Mouse (Mus musculus) urinary bladder, adult 2 months (tissue): ENCODE data around the gene Mcoln1. TPM values are rescaled to one million over a fixed set of nuclear protein-coding genes. Genes with fewer than 3 reads are reported as not detected.

Experiments used
- DNase-seq: peaks from one replicate; pipeline ENCODE4 v3.0.0; 2022; ENCODE audit warnings: low spot score
- polyA plus RNA-seq: library from polyadenylated mRNA; depleted of rRNA; stranded (reverse); fragments of >200 nt; gene quantifications from 2 replicates; pipeline ENCODE4 v1.2.3, GENCODE M21; 2012

The Mcoln1 gene
- polyA plus RNA-seq, 1 experiment = 125 TPM

DNA sequence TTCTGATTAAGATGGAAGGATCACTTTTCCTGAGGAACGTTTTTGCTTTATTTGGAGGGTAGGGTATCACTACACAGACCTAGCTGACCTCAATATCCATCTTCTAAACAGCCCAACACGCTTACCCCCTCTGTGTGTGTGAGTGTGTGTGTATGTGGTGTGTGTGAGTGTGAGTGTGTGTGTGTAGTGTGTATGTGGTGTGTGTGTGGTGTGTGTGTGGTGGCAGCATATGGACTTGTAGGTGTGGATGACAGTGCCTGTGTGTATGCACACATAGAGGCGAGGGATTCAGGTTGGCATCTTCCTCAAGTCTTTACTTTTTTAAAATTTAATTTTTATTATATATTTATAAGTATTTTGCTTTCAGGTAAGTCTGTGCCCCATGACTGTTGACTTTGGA is 1.7 kb upstream of the Mcoln1 start:
- DNase-seq = no peak

DNA sequence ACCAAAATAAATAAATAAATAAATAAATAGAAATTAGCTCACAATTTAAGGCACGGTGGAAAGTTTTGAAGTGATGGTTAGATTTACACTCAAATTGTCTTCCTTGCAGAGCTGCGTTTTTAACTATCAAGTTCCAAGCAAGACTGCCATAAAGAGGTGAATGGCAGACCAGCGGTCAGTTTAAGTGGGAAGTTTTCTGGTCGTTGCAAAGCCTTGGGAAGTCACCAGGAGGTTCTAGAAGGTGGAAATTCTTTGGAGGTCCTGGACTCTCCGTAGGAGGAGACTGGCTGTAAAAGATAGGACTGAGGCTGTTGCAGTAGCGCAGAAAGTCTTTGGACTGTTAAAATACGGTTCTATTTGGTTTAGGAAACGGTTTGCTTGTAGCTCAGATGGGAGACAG is 506 bp upstream of the Mcoln1 start:
- no peak for DNase-seq

DNA sequence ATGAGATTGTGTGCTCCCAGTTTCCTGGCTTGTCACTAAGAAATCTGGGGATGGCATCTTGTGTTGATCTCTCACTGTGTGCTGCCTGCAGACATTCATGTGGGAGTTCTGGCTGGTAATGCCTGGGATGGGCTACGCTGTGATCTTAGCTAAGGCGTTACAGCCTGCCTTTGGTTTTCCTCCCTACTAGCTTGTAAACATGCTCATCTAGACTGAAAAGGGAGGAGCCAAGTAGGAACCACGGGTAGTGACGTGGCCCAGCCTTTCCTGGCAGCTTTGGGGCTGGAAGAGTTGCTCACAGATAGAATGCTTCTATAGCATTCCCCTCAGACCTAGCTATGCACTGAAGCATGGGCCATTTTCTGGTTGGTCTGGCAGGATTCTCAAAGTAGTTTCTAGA is 2.0 kb downstream of the Mcoln1 start:
- DNase-seq = no peak

DNA sequence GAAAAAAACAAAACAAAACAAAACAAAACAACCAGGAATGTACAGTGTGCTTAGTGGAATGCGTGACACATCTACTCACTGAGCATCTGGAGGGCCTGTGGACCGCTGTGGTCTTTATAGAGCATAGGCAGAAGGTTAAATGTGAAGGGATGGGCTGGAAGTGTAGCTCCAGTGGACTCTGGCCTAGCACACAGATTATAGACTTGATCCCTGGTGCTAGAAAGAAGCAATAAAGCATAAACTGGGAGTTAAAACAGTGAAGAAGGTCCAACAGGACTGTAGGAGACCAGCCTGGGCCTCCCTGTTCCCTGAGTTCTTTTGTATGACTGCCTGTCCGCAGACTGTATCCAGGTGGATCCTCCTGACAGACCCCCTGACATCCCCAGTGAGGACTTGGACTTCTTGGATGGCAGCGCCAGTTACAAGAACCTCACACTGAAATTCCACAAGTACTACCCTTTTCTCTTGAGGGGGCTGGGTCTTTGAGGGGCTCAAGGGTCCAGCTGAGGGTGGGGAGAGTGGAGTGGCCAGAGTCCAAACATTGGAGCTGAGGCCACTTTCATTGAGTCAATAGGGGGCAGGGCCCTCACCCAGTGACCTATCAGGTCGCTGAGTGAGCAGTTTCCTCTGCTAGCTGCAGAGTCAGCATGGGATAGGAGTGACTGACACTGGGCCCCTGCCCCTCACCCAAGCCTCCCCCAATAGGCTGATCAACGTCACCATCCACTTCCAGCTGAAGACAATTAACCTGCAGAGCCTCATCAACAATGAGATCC is 7.9 kb downstream of the Mcoln1 start:
- no peak for DNase-seq

DNA sequence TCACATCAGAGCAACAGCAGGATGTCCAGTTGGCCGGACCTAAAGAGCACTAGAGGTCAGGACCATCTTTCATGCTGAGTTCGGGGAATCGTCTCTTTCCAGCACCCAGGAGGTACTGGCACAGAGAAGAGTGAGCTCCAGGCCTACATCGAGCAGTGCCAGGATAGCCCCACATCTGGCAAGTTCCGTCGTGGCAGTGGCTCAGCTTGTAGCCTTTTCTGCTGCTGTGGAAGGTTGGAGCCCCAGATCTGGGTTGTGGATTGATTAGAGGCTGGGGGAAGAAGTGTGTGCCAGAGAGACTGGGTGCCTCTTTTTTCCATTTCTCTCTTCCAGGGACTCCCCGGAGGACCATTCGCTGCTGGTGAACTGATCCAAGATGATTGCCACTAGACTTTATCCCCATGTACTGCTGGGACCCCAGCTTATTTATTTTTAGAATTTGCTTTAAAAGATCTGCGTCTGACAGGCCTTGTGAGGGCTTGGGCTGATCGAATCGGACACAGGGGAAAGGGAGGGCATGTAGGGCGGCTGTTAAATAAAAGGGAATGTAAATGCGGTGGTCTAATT is 14.5 kb downstream of the Mcoln1 start:
- no peak for DNase-seq

DNA sequence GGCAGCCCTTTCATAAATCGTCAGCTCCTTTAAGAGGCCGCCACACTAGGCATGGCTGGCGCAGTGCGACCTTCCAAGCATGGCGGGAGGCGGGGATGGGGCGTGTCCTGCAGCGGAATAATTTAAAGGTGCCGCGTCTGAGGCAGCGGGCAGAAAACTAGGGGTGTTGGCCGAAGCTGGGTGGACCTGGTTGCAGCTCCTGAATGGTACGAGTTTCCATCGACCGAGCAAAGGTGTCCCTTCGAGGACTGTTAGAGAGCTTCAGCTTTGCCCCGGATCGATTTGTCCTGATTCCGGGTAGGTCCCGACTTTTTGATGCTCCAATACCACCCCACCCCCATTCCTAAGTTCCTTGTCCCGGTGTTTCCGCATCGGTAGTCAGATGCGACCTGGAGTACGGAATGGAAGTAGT is 15.0 kb downstream of the Mcoln1 start, which contains the start of gene Pnpla6:
Pnpla6 (plus strand) TSS at position 125 of the 412 bp plus-strand sequence.
- DNase-seq = peak; percentile 78

DNA sequence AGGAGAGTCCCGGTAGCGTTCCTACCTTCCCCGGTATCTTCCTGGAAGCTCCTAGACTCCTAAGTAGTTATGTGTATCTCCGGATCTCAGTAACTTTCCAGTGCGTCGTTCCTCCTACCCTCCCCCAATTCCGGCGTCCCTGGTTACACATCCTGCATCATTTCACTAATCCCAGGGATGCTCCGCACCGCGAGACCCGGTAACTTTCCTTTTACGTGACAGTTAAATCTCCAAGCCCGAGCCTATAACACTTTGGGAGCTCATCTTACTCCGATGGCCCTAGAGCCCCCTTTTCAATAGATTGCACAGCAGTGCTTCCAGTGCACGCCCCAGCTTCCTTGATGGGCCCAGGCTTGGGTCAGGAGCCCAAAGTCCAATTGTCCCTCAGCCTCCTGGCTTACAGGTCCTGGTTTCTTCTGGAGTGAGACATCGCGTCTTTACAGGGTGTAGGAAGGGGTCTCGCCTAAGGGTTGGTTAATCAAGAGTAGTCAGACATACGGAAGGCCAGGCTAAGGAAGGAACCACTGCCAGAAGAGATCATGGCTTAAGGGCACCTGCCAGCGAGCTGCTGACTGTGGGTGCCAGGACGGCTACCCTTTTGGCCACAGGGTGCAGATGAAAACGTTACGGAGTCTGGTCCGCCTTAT is 15.6 kb downstream of the Mcoln1 start:
- no peak for DNase-seq

DNA sequence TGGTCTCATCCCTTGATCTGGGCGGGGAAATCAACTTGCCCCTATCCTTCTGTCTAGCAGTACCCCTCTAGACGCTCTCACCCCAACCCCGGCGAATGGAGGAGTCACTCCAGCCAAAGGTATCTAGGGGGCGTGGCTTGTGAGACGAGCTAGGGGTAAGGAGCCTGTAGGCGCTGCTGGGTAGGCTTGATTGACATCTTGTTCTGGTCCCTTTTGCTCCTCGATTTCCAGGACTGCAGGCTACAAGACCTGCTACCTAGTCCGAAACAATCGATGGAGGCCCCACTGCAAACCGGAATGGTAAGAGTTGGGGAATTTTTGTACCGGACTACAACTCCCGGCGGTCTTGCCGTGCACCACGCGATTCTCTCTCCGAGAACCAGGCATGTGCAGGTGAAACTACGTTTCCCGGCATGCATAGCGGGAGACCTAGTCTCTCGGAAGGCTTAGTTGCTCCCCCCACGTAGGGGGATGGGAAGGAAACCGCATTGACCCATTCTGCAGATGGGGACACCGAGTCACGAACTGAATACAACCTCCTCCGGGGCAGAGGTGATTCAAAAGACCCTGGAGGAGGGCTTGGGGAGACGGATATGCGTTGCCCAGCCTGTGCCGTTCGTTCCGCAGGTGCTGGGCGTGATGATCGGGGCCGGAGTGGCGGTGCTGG is 16.3 kb downstream of the Mcoln1 start:
- DNase-seq = peak; percentile 78

DNA sequence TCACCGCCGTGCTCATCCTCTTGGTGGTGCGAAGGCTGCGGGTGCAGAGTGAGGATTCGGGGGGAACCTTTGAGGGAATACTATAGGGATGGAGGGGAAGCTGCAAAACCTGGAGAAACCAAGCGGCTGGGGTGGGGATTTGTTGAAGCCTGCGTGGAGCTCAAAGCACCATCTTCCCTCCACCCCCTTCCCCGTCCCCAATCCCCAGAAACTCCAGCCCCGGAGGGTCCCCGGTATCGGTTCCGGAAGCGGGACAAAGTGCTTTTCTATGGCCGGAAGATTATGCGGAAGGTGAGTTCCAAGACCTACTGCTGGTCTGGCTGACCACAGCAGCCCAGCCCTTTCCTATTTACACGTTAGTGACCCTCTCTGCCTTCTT is 16.8 kb downstream of the Mcoln1 start:
- DNase-seq = no peak

DNA sequence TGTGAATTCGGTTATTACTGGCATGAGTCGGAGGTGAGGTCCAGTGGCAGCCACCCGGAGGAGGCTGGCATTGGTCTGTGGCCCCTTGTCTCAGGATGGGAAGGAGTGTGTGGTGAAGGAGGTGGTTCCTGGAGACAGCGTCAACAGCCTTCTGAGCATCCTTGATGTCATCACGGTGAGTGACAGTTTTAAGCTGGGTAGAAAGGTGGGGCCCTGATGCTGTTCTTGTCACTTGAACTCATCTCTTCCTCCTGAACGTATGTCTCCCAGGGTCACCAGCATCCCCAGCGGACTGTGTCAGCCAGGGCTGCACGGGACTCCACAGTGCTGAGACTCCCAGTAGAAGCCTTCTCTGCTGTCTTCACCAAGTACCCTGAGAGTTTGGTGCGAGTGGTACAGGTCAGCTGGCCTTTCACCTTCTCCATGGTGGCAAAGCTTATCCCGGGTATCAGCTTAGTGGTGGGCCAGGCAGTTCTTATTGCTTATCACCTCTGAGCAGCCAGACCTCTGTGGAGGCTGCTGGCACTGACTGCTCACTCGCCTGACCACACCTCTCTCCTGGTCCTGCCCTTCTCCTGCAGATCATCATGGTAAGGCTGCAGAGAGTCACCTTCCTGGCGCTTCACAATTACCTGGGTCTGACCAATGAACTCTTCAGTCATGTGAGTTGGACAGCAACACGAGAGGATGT is 21.9 kb downstream of the Mcoln1 start:
- no peak for DNase-seq

DNA sequence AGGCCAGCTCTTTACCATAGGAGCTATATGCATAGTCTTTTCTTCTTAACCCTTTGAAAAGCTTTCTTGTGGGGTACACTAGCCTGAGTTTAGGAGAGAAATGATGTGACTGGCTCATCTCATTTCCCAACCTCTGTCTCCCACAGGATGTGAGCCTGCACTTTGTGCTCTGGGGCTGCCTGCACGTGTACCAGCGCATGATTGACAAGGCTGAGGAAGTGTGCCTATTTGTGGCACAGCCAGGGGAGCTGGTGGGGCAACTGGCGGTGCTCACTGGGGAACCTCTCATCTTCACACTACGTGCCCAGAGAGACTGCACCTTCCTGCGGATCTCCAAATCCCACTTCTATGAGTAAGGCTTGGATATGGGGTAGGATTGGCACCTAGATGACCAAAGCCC is 30.6 kb downstream of the Mcoln1 start:
- no peak for DNase-seq

DNA sequence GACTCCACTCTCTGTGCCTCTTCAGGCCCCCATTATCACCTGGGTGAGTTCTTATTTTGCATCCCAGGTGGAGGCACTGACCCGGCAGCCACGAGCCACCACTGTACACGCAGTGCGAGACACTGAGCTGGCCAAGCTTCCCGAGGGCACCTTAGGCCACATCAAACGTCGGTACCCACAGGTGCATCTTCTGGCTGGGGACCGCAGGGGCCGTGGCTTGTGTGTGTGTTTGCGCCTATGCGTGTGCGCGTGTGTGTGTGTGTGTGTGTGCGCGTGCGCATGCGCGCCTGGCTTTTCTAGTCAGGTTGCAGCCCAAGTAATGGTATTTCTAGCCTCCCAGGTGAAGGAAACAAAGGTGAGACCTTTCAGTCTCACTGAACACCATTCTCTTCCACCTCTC is 31.7 kb downstream of the Mcoln1 start:
- no peak for DNase-seq

DNA sequence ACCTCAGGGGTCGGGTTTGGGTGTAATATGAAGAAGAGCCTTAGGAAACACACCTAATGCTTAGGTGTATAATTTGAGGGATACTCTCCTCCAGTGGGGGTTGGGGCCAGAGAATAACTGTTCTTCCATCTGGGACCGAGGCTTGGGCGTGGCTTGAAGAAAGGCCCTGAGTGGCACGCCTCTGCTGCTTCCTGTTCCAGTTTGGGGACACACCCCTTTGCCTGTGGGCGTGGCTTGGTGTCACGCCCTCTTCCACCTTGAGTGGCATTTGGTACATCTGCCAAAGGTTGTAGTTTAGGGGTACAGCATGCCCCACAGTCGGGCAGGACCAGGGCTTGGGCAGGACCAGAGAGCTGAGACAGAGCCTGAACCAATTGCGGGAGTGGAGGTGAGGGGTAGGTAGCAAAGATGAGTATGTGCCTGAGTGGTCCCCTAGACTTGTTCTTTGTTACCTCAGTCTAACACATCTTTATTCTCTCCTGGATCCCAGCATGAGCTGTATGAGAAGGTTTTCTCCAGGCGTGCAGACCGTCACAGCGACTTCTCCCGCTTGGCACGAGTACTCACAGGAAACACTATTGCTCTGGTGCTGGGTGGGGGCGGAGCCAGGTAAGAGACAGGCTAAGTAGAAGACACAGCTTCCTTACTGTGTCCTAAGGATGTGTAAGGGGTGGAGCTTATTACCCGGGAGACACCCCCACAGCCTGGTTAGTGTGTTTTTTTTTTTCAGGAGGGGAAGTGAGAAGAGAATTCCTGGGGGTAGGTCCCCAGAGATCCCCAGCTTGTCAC is 36.0 kb downstream of the Mcoln1 start:
- DNase-seq = no peak

DNA sequence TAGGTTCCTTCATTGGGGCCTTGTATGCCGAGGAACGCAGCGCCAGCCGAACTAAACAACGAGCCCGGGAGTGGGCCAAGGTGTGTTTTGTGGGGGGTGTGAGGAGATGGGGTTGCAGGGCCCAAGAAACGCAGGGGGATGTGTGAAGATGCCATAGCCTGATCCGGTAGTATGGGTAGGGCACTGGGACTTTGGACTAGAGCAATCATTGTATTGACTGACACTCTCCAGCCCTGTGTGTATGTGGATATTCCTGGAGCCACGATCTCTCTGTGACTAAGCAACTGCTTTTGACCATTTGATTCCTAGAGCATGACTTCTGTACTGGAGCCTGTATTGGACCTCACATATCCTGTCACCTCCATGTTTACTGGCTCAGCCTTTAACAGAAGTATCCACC is 36.7 kb downstream of the Mcoln1 start:
- DNase-seq = no peak

DNA sequence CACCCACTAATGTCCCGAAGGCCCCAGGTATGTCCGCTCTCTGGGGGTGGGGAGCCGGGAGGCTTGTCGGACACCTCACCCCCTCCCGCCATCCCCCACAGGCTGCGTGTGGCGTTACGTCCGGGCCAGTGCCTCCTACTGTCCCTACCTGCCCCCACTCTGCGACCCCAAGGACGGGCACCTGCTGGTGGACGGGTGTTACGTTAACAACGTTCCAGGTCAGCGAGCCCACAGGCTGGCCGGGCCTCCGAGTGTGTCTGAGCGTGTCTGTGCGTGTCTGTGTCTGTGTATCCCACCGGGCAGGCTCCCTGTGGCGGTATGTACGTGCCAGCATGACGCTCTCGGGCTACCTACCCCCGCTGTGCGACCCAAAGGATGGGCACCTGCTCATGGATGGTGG is 37.4 kb downstream of the Mcoln1 start:
- no peak for DNase-seq

DNA sequence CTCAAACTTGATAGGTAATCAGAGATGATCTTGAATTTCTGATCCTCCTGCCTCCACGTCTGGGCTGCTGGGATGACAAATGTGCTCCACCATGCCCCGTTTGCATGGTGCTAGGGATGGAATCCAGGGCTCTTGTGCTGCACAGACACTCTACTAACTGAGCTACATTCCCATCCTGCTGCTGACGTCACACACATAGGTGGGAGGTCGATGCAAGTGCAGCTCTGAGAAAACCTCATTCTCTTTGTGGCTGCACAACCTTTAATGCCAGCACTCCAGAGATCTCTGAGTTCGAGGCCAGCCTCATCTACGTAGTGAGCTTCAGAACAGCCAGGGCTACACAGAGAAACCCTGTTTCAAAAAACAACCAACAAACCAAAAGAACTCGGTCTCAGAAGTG is 38.9 kb downstream of the Mcoln1 start:
- no peak for DNase-seq

DNA sequence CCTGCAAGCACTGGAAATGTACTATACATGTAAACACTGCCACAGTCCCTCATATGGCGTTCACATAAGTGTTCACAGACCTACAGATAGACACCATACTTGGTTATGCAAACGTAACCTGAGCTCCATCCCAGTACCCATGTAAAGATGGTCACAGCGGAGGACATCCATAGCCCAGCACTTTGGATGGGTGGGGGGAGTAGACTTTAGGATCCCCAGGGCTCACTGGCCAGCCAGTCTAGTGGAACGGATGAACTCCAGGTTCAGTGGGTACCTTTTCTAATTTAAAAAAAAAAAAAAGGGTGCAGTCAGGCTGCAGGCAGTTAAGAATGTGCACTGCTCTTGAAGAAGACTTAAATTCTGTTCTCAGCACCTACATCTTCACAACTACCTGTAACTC is 39.8 kb downstream of the Mcoln1 start:
- no peak for DNase-seq

DNA sequence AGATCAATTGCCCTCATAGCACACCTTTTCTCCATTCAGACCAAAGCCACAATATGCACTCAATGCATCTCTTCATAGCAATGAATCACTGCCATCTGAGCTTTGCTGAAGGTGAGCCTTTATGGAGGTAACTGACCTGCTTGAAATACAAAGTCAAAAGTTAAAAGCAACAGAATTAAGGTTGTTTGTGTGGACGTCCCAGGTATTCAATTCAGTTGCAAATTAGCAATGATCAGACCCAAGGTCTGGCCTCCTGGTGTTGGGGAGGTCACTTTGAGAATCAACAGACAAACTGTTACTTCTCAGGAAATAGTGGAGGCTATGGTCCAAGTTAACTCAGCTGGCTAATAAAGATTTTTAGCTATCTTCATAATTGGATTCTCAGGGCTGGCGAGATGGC is 46.3 kb downstream of the Mcoln1 start:
- no peak for DNase-seq

DNA sequence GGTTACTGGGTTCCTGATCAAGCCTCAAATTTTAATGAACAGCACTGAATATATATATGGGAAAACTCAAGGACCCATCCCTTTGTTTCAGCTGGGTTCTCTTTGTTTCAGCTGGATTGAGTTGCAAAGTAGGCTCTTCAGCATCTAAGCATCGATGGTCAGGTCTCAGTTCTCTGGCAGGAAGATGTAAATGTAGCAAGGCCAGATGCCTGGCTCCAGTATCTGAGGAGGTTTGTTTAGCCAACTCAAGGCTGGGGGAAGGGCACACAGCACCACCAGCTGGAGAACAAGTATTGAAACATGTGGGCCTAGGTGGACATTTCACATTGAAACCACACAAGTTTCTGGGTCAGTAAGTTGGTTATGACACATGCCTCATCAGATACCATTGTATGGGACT is 52.0 kb downstream of the Mcoln1 start:
- DNase-seq = no peak

DNA sequence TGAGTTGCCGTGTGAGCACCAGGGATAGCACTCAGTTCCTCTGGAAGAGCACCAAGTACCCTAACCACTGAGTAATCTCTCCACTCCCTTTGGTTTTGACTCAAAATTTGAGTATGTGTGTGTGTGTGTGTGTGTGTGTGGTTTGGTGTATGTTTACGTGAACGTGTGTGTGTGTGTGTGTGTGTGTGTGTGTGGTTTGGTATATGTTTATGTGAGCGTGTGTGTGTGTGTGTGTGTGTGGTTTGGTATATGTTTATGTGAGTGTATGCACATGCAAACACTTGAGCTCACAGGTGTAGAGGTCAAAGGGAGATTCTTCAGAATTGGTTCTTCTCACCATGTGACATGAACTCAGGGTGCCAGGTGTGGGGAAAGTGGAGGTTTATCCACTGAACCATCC is 55.9 kb downstream of the Mcoln1 start:
- no peak for DNase-seq
